ENCODE assay signal across 8 mouse cellular contexts in genomic region chr17:15498753-15499113, GRCm38 (mm10). TPM values are rescaled to one million over a fixed set of nuclear protein-coding genes. Genes with fewer than 3 reads are reported as not detected.
DNase-seq lines count a peak whose midpoint lies in the region; ATAC-seq and TF ChIP-seq lines count a peak whose summit lies in the region.

No protein-coding gene starts in this region.

- 42% methylated on average over 7 of the region's 7 CpGs for whole genome bisulfite sequencing in kidney, embryonic 15.5 days
- WGBS in forebrain, embryonic 13.5 days: 49% methylated on average over 7 of the region's 7 CpGs
- 29% methylated on average over 7 of the region's 7 CpGs for WGBS in liver, embryonic 12.5 days (ENCODE audit: insufficient replicate concordance)

- no peaks in the 10 kb centered on the region for H3K9me3 ChIP-seq in kidney, embryonic 15.5 days (replicated peaks)
- H3K9me3 ChIP-seq in G1E (replicated peaks): no peaks in the 10 kb centered on the region
- H3K9me3 ChIP-seq in forebrain, embryonic 13.5 days (replicated peaks): no peaks in the 10 kb centered on the region
- H3K9me3 ChIP-seq in liver, embryonic 12.5 days (replicated peaks): no peaks in the 10 kb centered on the region

- TF ChIP-seq CTCF in G1E (IDR thresholded peaks at IDR 0.05; ENCODE audit: low read depth, low read length): no peak

- ATAC-seq in kidney, embryonic 15.5 days (replicated peaks; ENCODE audit: low FRiP score): no peak
- no peak for ATAC-seq in G1E (ENCODE audit: extremely low read depth, insufficient number of reproducible peaks, low FRiP score, poor library complexity, severe bottlenecking)
- no peak for ATAC-seq in forebrain, embryonic 13.5 days
- no peak for ATAC-seq in liver, embryonic 12.5 days
- no peak for ATAC-seq in frontal cortex, adult (ENCODE audit: low TSS enrichment)

- H3K4me1 ChIP-seq in kidney, embryonic 15.5 days: peaks cover 32% of the 10 kb centered on the region
- H3K4me1 ChIP-seq in G1E (ENCODE audit: insufficient read depth, low read depth, low read length): peaks cover 35% of the 10 kb centered on the region
- peaks cover 48% of the 10 kb centered on the region for H3K4me1 ChIP-seq in forebrain, embryonic 13.5 days
- H3K4me1 ChIP-seq in liver, embryonic 12.5 days: peaks cover 47% of the 10 kb centered on the region

- H3K4me3 ChIP-seq in kidney, embryonic 15.5 days (replicated peaks): peak overlapping the region; percentile 81
- peak overlapping the region; percentile 98 for H3K4me3 ChIP-seq in G1E (ENCODE audit: low read depth, low read length)
- peak overlapping the region; percentile 92 for H3K4me3 ChIP-seq in forebrain, embryonic 13.5 days
- peak overlapping the region; percentile 86 for H3K4me3 ChIP-seq in liver, embryonic 12.5 days

- H3K9ac ChIP-seq in kidney, embryonic 15.5 days: peak overlapping the region; percentile 77; the same call in 1 of the 2 replicates
- peak overlapping the region; percentile 84 for H3K9ac ChIP-seq in forebrain, embryonic 13.5 days
- peak overlapping the region; percentile 88 for H3K9ac ChIP-seq in liver, embryonic 12.5 days

- H3K4me2 ChIP-seq in kidney, embryonic 15.5 days: peak overlapping the region; percentile 78
- peak overlapping the region; percentile 91 for H3K4me2 ChIP-seq in forebrain, embryonic 13.5 days
- peak overlapping the region; percentile 84 for H3K4me2 ChIP-seq in liver, embryonic 12.5 days

- H3K36me3 ChIP-seq in kidney, embryonic 15.5 days: peaks cover 27% of the 10 kb centered on the region
- peaks cover 47% of the 10 kb centered on the region for H3K36me3 ChIP-seq in G1E (replicated peaks)
- H3K36me3 ChIP-seq in forebrain, embryonic 13.5 days (ENCODE audit: poor library complexity, severe bottlenecking): peaks cover 18% of the 10 kb centered on the region
- peaks cover 40% of the 10 kb centered on the region for H3K36me3 ChIP-seq in liver, embryonic 12.5 days

- no peaks in the 10 kb centered on the region for H3K27me3 ChIP-seq in kidney, embryonic 15.5 days
- no peaks in the 10 kb centered on the region for H3K27me3 ChIP-seq in G1E (ENCODE audit: insufficient read depth, low read length)
- no peaks in the 10 kb centered on the region for H3K27me3 ChIP-seq in forebrain, embryonic 13.5 days
- no peaks in the 10 kb centered on the region for H3K27me3 ChIP-seq in liver, embryonic 12.5 days (replicated peaks)

- no peak for DNase-seq in kidney, adult 8-10 months
- DNase-seq in G1E (ENCODE audit: low spot score): no peak
- no peak for DNase-seq in urinary bladder, adult 2 months (ENCODE audit: low spot score)
- DNase-seq in layer of hippocampus, adult 9-10 months (ENCODE audit: low spot score): no peak

- H3K27ac ChIP-seq in kidney, embryonic 15.5 days: peak overlapping the region; percentile 97
- peak overlapping the region; percentile 94; the same call in 1 of the 2 replicates for H3K27ac ChIP-seq in forebrain, embryonic 13.5 days
- H3K27ac ChIP-seq in liver, embryonic 12.5 days: peak overlapping the region; percentile 94

RNA-seq across cellular contexts. Expression of gene Psmb1, which starts 0.8 kb away (rescaled TPM):
- 265 and 285 TPM in 2 replicates for polyA plus RNA-seq in kidney, embryonic 15.5 days (2015; fragmentation: Nextera tagmentation; extraction: Ambion mirVana)
- 69.1 and 72.5 TPM in 2 replicates for total RNA-seq in G1E (2014; fragmentation: Nextera tagmentation)
- total RNA-seq in G1E (2017): 194 and 265 TPM in 2 replicates
- polyA plus RNA-seq in G1E (2012): 11.7 and 59.3 TPM in 2 replicates
- 275 and 285 TPM in 2 replicates for polyA plus RNA-seq in forebrain, embryonic 13.5 days (2015; fragmentation: Nextera tagmentation; extraction: Ambion mirVana)
- 175 and 181 TPM in 2 replicates for polyA plus RNA-seq in liver, embryonic 12.5 days (2016; fragmentation: Nextera tagmentation; extraction: Ambion mirVana)
- 145 and 185 TPM in 2 replicates for polyA plus RNA-seq in urinary bladder, adult 2 months (2012; rRNA removed)

RNA-seq across cellular contexts. Expression of gene Tbp, which starts 1.0 kb away (rescaled TPM):
- polyA plus RNA-seq in kidney, embryonic 15.5 days (2015; fragmentation: Nextera tagmentation; extraction: Ambion mirVana): 49.4 and 51.1 TPM in 2 replicates
- total RNA-seq in G1E (2014; fragmentation: Nextera tagmentation) (176 and 189 TPM in 2 replicates), G1E (2017) (64.7 and 66.5 TPM in 2 replicates)
- 9.8 and 11.9 TPM in 2 replicates for polyA plus RNA-seq in G1E (2012)
- 65.7 and 74.9 TPM in 2 replicates for polyA plus RNA-seq in forebrain, embryonic 13.5 days (2015; fragmentation: Nextera tagmentation; extraction: Ambion mirVana)
- 27.6 and 28.2 TPM in 2 replicates for polyA plus RNA-seq in liver, embryonic 12.5 days (2016; fragmentation: Nextera tagmentation; extraction: Ambion mirVana)
- 29.3 and 32.4 TPM in 2 replicates for polyA plus RNA-seq in urinary bladder, adult 2 months (2012; rRNA removed)

RNA-seq across cellular contexts. Expression of gene Pdcd2, which starts 28.4 kb away (rescaled TPM):
- 44.8 and 51.2 TPM in 2 replicates for polyA plus RNA-seq in kidney, embryonic 15.5 days (2015; fragmentation: Nextera tagmentation; extraction: Ambion mirVana)
- total RNA-seq in G1E (2014; fragmentation: Nextera tagmentation) (102 and 105 TPM in 2 replicates), G1E (2017) (156 and 179 TPM in 2 replicates)
- polyA plus RNA-seq in G1E (2012): 230 and 314 TPM in 2 replicates
- 59.0 and 61.8 TPM in 2 replicates for polyA plus RNA-seq in forebrain, embryonic 13.5 days (2015; fragmentation: Nextera tagmentation; extraction: Ambion mirVana)
- polyA plus RNA-seq in liver, embryonic 12.5 days (2016; fragmentation: Nextera tagmentation; extraction: Ambion mirVana): 39.2 and 39.8 TPM in 2 replicates
- 23.2 and 23.8 TPM in 2 replicates for polyA plus RNA-seq in urinary bladder, adult 2 months (2012; rRNA removed)
